Mouse (Mus musculus): ENCODE data around the gene Tmem207.
"Not testable (repeated sequence)": the region's sequence is repeated elsewhere in the genome, so short reads cannot be mapped to it uniquely, and the experiment has no call there.

Gene Tmem207

GRCm38 (mm10) chr16:26526669-26527068 lies at the start of gene Tmem207:
Gene Tmem207 (minus strand): TSS chr16:26526769.
- DNase-seq (ENCODE audit: low spot score) = no peak

- no peak for DNase-seq (ENCODE audit: low spot score)
These were observed 47.6 kb upstream of the Tmem207 start for GRCm38 (mm10) chr16:26574173-26574572.

DNA sequence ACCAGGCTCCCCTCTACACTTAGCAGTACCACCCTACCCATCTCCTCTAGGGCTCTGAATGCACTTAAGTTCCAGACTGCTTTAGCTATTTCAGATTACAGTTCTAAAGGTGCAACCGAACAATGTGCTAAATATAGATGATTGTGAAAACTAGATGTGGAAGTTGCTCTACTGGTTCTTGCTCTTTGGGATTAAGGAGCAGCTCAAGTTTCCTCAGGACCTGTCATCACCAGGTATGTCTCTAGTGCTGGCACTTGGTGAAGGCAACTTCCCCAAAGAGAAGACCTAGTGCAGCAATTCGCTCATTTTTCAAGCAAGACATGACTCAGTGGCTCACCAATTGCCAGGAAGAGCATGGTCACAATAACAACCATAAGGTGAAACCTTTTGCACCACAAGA lies 45.3 kb upstream of the Tmem207 start:
- no peak for DNase-seq (ENCODE audit: low spot score)

GRCm38 (mm10) chr16:26569387-26569978 lies 42.9 kb upstream of the Tmem207 start:
- no peak for DNase-seq (ENCODE audit: low spot score)

DNA sequence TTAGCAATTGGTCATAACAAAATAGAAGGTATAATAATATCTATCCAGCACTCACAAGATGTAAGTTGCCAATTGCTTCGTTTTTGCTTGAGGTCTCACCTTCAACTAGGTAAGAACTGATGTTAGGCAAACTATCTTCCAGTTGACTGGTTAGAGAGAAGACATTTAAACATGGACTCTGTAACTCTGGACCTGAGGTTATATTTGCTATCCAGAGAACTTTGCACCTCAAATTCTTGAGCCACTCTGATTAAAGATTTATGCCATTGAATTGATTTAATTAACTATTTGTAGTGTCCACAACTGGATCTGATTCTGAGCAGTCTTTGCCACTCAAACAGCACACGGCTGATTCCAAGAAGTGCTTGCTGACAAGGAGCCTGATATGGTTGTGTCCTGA lies 36.2 kb upstream of the Tmem207 start:
- no peak for DNase-seq (ENCODE audit: low spot score)

GRCm38 (mm10) chr16:26561743-26562142 lies 35.2 kb upstream of the Tmem207 start:
- no peak for DNase-seq (ENCODE audit: low spot score)

- no peak for DNase-seq (ENCODE audit: low spot score)
These were observed 32.2 kb upstream of the Tmem207 start for GRCm38 (mm10) chr16:26558797-26559196.

- no peak for DNase-seq (ENCODE audit: low spot score)
These were observed 25.7 kb upstream of the Tmem207 start for GRCm38 (mm10) chr16:26552234-26552633.

GRCm38 (mm10) chr16:26549221-26549620 lies 22.7 kb upstream of the Tmem207 start:
- DNase-seq (ENCODE audit: low spot score) = peak; percentile 73

DNA sequence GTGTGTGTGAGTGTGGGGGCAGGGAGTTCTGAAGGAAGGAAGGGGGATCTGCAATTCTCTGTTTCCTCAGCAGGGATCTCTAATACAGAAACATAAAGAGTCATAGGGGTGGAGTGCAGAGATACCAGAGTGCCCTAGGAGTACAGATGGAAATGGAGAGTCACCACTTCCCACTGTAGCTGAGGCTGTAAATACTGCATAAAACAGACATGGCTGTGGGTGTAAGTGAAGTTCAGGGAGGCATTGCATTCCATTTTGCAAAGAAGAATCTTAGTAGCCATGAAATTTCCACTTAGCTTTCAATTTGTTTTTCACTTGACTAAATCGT lies 20.3 kb upstream of the Tmem207 start:
- DNase-seq (ENCODE audit: low spot score) = no peak

- no peak for DNase-seq (ENCODE audit: low spot score)
These were observed 19.8 kb upstream of the Tmem207 start for GRCm38 (mm10) chr16:26546170-26546878.

- DNase-seq (ENCODE audit: low spot score) = no peak
These were observed 5.7 kb upstream of the Tmem207 start for GRCm38 (mm10) chr16:26532287-26532686.

- no peak for DNase-seq (ENCODE audit: low spot score)
These were observed 3.9 kb upstream of the Tmem207 start for GRCm38 (mm10) chr16:26530451-26530850.

DNA sequence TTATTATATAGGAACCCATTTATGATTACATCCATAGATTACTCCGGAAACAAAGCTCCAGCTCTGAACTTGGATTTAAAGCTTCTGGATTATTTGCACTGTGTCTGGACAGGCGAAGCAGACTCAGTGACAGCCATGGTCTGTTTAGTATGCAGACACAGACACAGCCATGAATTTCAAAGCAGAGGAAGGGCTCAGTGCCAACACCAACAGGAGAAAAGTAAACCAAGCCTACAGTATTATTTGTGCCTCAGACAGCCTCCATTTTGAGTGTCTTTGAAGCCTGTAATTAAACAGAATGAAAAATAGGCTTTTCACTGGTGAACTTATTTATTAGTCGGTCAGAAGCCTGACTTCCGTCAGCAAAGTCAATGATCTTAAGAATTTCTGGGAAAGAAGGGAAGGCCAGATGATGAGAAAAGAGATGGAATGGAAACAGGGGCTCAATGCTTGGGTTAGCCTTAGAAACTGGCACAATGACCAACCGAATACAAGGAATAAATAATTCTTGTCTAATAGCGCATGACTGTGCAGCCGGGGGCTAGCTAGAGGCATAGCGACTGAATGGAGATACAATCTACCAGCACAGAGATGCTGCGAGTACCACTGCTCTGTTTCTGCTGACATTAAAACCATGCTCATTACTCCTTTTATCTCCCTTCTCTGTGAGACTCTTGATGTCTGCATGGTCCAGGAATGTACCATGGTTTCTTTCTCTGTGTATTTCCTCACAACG lies 1.5 kb upstream of the Tmem207 start:
- DNase-seq (ENCODE audit: low spot score) = no peak

DNA sequence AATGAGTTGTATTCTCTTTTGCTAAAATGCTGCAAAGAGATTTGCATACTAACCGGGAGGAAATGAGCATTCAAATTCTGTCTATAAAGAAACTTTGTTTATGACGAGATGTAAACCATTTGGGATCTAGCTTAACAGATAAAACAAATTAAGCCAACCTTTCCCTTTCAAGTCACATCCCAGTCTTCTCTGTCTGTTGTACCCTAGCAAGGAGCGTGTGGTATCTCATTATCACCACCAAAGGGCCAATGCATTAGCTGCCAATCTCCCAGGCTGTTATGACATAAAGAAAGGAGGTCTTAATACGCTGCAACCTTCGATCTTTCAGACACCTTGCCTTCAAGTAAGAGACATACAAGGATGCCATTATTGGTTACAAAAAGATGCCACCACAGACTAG lies 737 bp downstream of the Tmem207 start:
- no peak for DNase-seq (ENCODE audit: low spot score)

DNA sequence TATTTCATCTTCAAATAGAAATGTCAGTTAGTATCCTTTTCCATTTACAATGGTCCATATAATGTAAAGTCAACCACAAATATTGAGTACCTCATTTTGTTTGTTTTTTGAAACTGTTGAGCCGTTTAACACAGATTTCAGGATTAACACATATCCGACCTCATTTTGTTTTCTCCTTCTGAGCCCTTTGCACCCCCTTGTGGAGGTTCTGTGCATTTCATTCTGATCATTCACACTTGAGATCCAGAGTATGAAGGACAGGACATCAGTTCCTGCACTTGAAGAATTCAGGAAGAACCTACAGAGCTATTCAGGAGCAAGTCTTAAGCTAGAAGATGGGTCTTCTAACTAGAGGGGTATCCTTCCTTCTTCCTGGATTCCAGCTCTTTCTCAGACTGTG lies 7.0 kb downstream of the Tmem207 start:
- DNase-seq (ENCODE audit: low spot score) = no peak

DNA sequence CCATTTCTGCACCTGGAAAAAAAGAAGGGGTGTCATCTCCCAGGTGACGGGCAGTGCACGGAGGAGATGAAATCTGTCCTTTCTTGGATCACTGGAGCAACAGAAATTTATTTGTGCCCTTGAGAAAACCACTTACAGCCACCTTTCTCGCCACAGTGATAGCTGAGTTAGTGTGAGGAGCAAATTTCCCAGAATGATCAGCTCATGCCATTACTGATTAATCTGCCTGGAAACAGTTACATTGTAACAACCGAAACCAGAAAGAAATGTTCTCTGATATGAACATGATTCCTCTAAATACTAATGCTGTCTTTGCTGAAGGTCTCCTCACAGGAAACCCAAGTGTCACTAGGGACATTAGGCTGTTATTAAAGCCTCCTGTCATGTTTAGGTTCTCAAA lies 21.6 kb downstream of the Tmem207 start:
- no peak for DNase-seq (ENCODE audit: low spot score)

DNA sequence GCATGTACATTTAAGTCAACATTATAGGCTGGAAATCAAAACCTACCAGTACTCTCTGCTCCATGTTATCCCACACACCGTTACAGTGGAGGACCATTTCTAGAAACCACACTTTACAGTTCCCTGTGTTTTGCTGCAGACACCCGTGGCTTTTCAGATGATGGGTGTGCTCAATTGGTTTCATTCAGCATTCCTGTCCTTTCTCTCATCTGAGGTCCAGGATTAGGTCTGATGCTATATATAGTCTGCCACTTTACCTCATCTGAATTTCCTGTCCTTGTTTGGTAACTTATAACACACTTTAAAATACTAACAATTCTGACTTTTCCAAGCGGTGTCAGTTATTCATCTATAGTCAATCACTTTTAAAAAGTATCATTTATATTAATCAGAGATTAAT lies 25.8 kb downstream of the Tmem207 start:
- DNase-seq (ENCODE audit: low spot score) = no peak

DNA sequence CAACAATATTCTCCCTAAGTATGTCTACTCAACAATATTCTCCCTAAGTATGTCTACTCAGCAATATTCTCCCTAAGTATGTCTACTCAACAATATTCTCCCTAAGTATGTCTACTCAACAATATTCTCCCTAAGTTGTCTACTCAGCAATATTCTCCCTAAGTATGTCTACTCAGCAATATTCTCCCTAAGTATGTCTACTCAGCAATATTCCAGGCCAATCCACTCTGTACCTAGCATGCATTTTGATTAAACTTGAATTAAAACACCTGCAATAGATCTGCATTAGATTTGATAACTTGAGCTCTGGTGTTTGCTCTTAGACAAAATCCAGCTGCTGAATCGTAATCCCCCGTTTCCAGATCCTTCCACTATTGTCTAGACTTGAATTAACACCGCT lies 26.9 kb downstream of the Tmem207 start:
- DNase-seq (ENCODE audit: low spot score) = not testable (repeated sequence)

DNA sequence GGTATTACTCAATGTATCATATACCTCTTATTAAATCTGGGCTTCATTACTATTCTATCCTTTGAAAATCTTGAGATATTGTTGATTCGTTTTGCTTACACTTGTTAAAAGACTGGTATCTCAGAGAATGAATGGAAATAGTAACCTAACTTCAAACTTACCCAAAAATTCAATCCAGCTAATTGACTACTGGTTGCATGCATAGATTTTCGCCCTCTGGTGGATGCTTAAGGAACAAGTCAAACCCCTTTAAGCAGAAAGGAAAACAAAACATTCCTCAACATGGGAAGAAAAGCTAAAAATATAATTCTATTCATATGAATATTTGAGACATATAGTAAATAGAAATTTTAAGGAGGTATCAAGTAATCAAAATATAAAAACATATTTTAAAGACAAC lies 30.8 kb downstream of the Tmem207 start:
- DNase-seq (ENCODE audit: low spot score) = peak; percentile 25

DNA sequence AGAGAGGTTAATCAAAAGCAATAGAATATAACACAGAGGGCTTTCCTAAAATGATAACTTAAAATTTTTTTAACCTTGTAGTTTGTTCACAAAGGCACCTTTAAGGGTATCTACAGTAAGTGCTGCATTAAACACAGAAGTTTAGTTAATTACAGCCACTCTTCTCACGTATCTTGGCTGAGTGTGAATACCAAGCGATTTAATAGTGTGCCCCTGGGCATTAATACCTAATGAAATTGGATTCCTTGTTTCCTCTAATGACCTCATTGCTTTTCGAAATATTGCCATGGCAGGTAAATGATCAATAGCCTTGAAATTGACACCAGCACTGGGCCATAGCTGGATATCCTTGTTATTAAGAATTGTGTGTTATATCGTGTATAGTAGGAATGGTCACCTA lies 55.3 kb downstream of the Tmem207 start:
- DNase-seq (ENCODE audit: low spot score) = no peak

DNA sequence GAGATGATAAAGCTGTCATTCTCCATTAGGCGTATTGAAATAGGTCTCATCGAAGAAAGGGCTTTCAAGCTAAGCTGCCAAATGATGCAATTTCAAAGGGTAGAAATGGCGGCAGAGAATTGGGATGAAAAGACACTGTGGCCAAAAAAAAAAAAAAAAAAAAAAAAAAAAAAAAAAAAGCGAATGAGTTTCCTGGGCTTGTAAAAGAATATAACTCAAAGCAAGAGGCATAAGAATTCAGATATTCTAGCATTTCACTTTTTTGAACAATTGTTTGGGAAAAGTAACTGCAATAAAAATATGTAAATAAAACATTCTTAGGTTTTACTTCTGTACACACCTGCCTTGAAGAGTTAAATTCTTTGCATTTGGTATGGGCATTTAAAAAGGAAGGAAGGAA lies 60.0 kb downstream of the Tmem207 start:
- no peak for DNase-seq (ENCODE audit: low spot score)

- DNase-seq (ENCODE audit: low spot score) = no peak
These were observed 63.7 kb downstream of the Tmem207 start, which contains the start of gene Cldn16 for GRCm38 (mm10) chr16:26462835-26463234. Gene Cldn16 (plus strand): TSS chr16:26463135.

Data from layer of hippocampus, adult 9-10 months (tissue).